Mouse (Mus musculus): Measurements from ENCODE around the gene Adam15. TPM values are rescaled to one million over a fixed set of nuclear protein-coding genes. Genes with fewer than 3 reads are reported as not detected.

The Adam15 gene
- polyA plus RNA-seq, 1 experiment from 2014 or later = 37.6 TPM

- no peak overlapping the region for H3K4me2 ChIP-seq (ENCODE audit: low read depth, low read length)
- peaks cover 13% of the 10 kb centered on the region for H3K4me1 ChIP-seq (ENCODE audit: control insufficient read depth, insufficient read depth, low read length)
- H3K4me3 ChIP-seq (ENCODE audit: low read depth, low read length) = no peak overlapping the region
- H3K9ac ChIP-seq (replicated peaks; ENCODE audit: low read depth, low read length) = no peak overlapping the region
- 78% methylated on average over 10 of the region's 10 CpGs for WGBS
- no peak overlapping the region for H3K27ac ChIP-seq (ENCODE audit: low read depth, low read length)
- no peaks in the 10 kb centered on the region for H3K36me3 ChIP-seq (ENCODE audit: control insufficient read depth, insufficient read depth, low read length)
- no peak for ATAC-seq (ENCODE audit: low read depth)
- no peaks in the 10 kb centered on the region for H3K9me3 ChIP-seq (ENCODE audit: control insufficient read depth, low read length)
- no peaks in the 10 kb centered on the region for H3K27me3 ChIP-seq (ENCODE audit: control insufficient read depth, insufficient read depth, low read length)
These were observed 2.8 kb downstream of the Adam15 start for GRCm38 (mm10) chr3:89346815-89347540.

- no peak overlapping the region for H3K4me3 ChIP-seq (ENCODE audit: low read depth, low read length)
- no peaks in the 10 kb centered on the region for H3K9me3 ChIP-seq (ENCODE audit: control insufficient read depth, low read length)
- H3K4me2 ChIP-seq (ENCODE audit: low read depth, low read length) = no peak overlapping the region
- H3K36me3 ChIP-seq (ENCODE audit: control insufficient read depth, insufficient read depth, low read length) = no peaks in the 10 kb centered on the region
- ATAC-seq (ENCODE audit: low read depth) = no peak
- H3K27me3 ChIP-seq (ENCODE audit: control insufficient read depth, insufficient read depth, low read length) = no peaks in the 10 kb centered on the region
- no peak overlapping the region for H3K9ac ChIP-seq (replicated peaks; ENCODE audit: low read depth, low read length)
- 90% methylated on average over 7 of the region's 7 CpGs for WGBS
- no peak overlapping the region for H3K27ac ChIP-seq (ENCODE audit: low read depth, low read length)
- H3K4me1 ChIP-seq (ENCODE audit: control insufficient read depth, insufficient read depth, low read length) = peaks cover 13% of the 10 kb centered on the region
These were observed 6.5 kb downstream of the Adam15 start for GRCm38 (mm10) chr3:89343279-89343678.

DNA sequence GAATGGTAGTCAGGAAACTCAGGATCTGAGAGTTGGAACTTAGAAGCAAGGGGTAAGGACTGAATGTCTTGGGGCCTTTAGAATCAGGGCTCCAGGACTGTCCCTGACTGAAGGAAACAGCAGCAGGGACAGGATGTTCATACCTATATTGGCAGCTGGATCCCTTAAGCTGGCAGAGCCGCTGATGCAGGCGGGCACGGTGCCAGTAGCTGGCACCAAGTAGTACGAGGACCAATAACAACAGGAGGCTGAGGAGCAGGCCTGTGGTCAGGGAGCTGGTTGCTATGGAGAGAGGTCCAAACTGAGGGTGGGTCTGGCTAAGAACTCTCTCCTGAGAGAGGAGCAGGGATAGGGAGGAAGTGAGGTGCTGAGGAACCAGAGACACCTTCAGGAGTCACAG is 8.0 kb downstream of the Adam15 start:
- no peak overlapping the region for H3K4me2 ChIP-seq (ENCODE audit: low read depth, low read length)
- no peaks in the 10 kb centered on the region for H3K27me3 ChIP-seq (ENCODE audit: control insufficient read depth, insufficient read depth, low read length)
- peaks cover 15% of the 10 kb centered on the region for H3K4me1 ChIP-seq (ENCODE audit: control insufficient read depth, insufficient read depth, low read length)
- no peaks in the 10 kb centered on the region for H3K36me3 ChIP-seq (ENCODE audit: control insufficient read depth, insufficient read depth, low read length)
- ATAC-seq (ENCODE audit: low read depth) = no peak
- WGBS = 78% methylated on average over 4 of the region's 4 CpGs
- H3K4me3 ChIP-seq (ENCODE audit: low read depth, low read length) = no peak overlapping the region
- no peaks in the 10 kb centered on the region for H3K9me3 ChIP-seq (ENCODE audit: control insufficient read depth, low read length)
- no peak overlapping the region for H3K27ac ChIP-seq (ENCODE audit: low read depth, low read length)
- H3K9ac ChIP-seq (replicated peaks; ENCODE audit: low read depth, low read length) = no peak overlapping the region

DNA sequence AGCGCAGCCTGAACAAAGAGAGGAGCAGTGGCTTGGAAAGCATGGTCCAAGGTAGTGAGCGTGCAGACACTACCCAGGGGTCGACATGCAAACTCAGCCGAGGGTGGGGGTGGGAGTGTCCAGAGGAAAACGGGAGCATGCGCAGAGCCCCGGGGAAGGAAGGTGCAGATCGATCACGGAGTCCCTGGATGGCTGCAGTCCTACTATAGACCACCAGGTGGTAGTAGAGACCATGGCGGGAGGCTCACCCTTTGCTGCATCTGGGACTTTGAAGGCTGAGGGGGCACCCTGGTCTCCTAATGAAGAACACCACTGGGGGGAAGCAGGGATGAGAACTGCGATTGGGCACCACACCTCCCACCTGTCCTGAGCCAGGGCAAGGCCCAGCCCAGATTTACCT is 9.3 kb downstream of the Adam15 start:
- Histone ChIP-seq H3K36me3 (ENCODE audit: control insufficient read depth, insufficient read depth, low read length) (no peaks in the 10 kb centered on the region), H3K4me3 (ENCODE audit: low read depth, low read length) (peak overlapping the region; percentile 26; the same call in 1 of the 2 replicates), H3K9me3 (ENCODE audit: control insufficient read depth, low read length) (no peaks in the 10 kb centered on the region), H3K4me1 (ENCODE audit: control insufficient read depth, insufficient read depth, low read length) (peaks cover 22% of the 10 kb centered on the region), H3K9ac (replicated peaks; ENCODE audit: low read depth, low read length) (peak overlapping the region; percentile 47), H3K27ac (ENCODE audit: low read depth, low read length) (no peak overlapping the region), H3K4me2 (ENCODE audit: low read depth, low read length) (peak overlapping the region; percentile 63), H3K27me3 (ENCODE audit: control insufficient read depth, insufficient read depth, low read length) (no peaks in the 10 kb centered on the region)
- 1% methylated on average over 11 of the region's 11 CpGs for WGBS
- ATAC-seq (ENCODE audit: low read depth) = peak; percentile 60

GRCm38 (mm10) chr3:89339416-89339815 is 10.4 kb downstream of the Adam15 start:
- WGBS = 27% methylated on average over 8 of the region's 8 CpGs
- Histone ChIP-seq H3K9ac (replicated peaks; ENCODE audit: low read depth, low read length) (no peak overlapping the region), H3K27ac (ENCODE audit: low read depth, low read length) (no peak overlapping the region), H3K36me3 (ENCODE audit: control insufficient read depth, insufficient read depth, low read length) (no peaks in the 10 kb centered on the region), H3K4me1 (ENCODE audit: control insufficient read depth, insufficient read depth, low read length) (peaks cover 22% of the 10 kb centered on the region), H3K4me3 (ENCODE audit: low read depth, low read length) (no peak overlapping the region), H3K9me3 (ENCODE audit: control insufficient read depth, low read length) (no peaks in the 10 kb centered on the region), H3K27me3 (ENCODE audit: control insufficient read depth, insufficient read depth, low read length) (no peaks in the 10 kb centered on the region), H3K4me2 (ENCODE audit: low read depth, low read length) (0 out of 2 replicates have a peak overlapping the region, but pooled peaks have one; percentile 63)
- ATAC-seq (ENCODE audit: low read depth) = no peak

GRCm38 (mm10) chr3:89337721-89338578 is 11.8 kb downstream of the Adam15 start, which contains the start of gene Efna4:
Gene Efna4, minus strand, starts transcription at chr3:89338028.
- peak; percentile 68 for ATAC-seq (ENCODE audit: low read depth)
- peaks cover 25% of the 10 kb centered on the region for H3K4me1 ChIP-seq (ENCODE audit: control insufficient read depth, insufficient read depth, low read length)
- under 1% methylated on average over 42 of the region's 44 CpGs for WGBS

DNA sequence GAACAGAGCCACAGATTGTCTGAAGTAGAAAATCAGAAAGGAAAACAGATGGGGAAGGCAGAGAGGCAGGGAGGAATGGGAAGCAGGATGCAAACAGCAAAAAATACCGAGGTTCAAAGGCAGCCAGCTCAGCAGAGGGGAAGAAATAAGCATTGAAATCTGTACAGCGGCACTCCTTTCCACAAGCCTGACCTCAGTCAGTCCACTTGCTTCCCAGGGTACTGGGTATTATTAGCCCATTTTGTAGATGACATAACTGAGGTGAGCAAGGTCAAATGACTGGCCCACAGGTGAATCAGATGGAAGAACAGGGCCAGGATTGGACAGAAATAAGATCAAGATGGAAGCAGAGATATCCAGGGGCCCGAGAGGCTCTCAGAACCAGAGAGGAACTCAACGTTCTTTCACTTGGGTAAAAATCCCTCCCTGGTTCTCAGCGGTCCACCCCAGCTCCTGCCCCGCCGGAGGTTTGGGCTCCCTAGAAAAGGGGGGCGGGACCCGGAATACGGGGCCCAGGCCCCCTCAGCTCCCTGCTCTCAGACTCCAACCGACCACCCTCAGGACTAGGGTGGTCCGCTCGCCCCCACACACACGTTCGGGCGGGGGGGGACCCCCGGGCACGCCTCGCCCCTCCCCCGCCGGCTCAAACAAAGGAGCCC is 12.6 kb downstream of the Adam15 start:
- Histone ChIP-seq H3K9me3 (ENCODE audit: control insufficient read depth, low read length) (no peaks in the 10 kb centered on the region), H3K4me2 (ENCODE audit: low read depth, low read length) (peak overlapping the region; percentile 88), H3K4me3 (ENCODE audit: low read depth, low read length) (peak overlapping the region; percentile 82), H3K27ac (ENCODE audit: low read depth, low read length) (peak overlapping the region; percentile 67), H3K27me3 (ENCODE audit: control insufficient read depth, insufficient read depth, low read length) (no peaks in the 10 kb centered on the region), H3K9ac (replicated peaks; ENCODE audit: low read depth, low read length) (peak overlapping the region; percentile 80), H3K4me1 (ENCODE audit: control insufficient read depth, insufficient read depth, low read length) (peaks cover 28% of the 10 kb centered on the region), H3K36me3 (ENCODE audit: control insufficient read depth, insufficient read depth, low read length) (no peaks in the 10 kb centered on the region)
- peak; percentile 19 for ATAC-seq (ENCODE audit: low read depth)
- 2% methylated on average over 21 of the region's 21 CpGs for WGBS

More at GRCm38 (mm10) chr3:89337721-89338578, 11.8 kb downstream of the Adam15 start, which contains the start of gene Efna4:
- Histone ChIP-seq H3K9ac (replicated peaks; ENCODE audit: low read depth, low read length) (peak within 1 kb of the TSS; percentile 80), H3K36me3 (ENCODE audit: control insufficient read depth, insufficient read depth, low read length) (no peaks in the 10 kb centered on the region), H3K9me3 (ENCODE audit: control insufficient read depth, low read length) (no peaks in the 10 kb centered on the region), H3K4me2 (ENCODE audit: low read depth, low read length) (peak within 1 kb of the TSS; percentile 88), H3K27me3 (ENCODE audit: control insufficient read depth, insufficient read depth, low read length) (no peaks in the 10 kb centered on the region), H3K4me3 (ENCODE audit: low read depth, low read length) (peak within 1 kb of the TSS; percentile 82), H3K27ac (ENCODE audit: low read depth, low read length) (peak within 1 kb of the TSS; percentile 67)

DNA sequence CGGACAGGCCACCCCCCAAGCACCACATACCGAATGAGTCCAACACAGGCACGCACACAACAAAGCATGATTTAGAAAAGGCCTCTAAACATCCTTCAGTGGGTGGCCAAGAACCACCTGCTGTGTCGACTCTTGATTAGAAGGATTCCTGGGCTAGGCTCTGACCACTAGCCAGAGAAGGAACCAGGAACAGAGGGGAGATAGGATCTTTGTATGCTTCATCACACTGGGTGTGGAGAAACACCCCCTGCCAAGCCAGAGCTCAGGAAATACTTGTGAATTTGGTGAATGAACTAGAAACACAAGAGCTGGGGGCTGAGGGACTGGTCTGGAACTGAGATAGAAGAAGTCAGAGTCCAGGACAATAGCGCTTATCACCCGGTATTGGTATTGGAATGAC is 13.3 kb downstream of the Adam15 start:
- 7% methylated on average over 6 of the region's 6 CpGs for WGBS
- Histone ChIP-seq H3K27me3 (ENCODE audit: control insufficient read depth, insufficient read depth, low read length) (no peaks in the 10 kb centered on the region), H3K9me3 (ENCODE audit: control insufficient read depth, low read length) (no peaks in the 10 kb centered on the region), H3K4me2 (ENCODE audit: low read depth, low read length) (peak overlapping the region; percentile 88), H3K36me3 (ENCODE audit: control insufficient read depth, insufficient read depth, low read length) (no peaks in the 10 kb centered on the region), H3K9ac (replicated peaks; ENCODE audit: low read depth, low read length) (peak overlapping the region; percentile 80; the same call in 1 of the 2 replicates), H3K4me3 (ENCODE audit: low read depth, low read length) (peak overlapping the region; percentile 82), H3K4me1 (ENCODE audit: control insufficient read depth, insufficient read depth, low read length) (peaks cover 24% of the 10 kb centered on the region), H3K27ac (ENCODE audit: low read depth, low read length) (peak overlapping the region; percentile 67; the same call in 1 of the 2 replicates)
- no peak for ATAC-seq (ENCODE audit: low read depth)

All from neural tube, embryonic 14.5 days (tissue).